Mouse (Mus musculus): ENCODE measurements around the gene Rcc1l. TPM values are rescaled to one million over a fixed set of nuclear protein-coding genes. Genes with fewer than 3 reads are reported as not detected.

The Rcc1l gene
- polyA plus RNA-seq, 1 experiment: 18.4 TPM

- TF ChIP-seq GATA1 (IDR thresholded peaks at IDR 0.05; ENCODE audit: low read length): no peak
Measured at GRCm38 (mm10) chr5:134139429-134139828, 37.1 kb downstream of the Rcc1l start.

GRCm38 (mm10) chr5:134137933-134138332 lies 38.6 kb downstream of the Rcc1l start:
- no peak for TF ChIP-seq GATA1 (IDR thresholded peaks at IDR 0.05; ENCODE audit: low read length)

- TF ChIP-seq GATA1 (IDR thresholded peaks at IDR 0.05; ENCODE audit: low read length): no peak
Measured at GRCm38 (mm10) chr5:134136022-134136421, 40.6 kb downstream of the Rcc1l start.

- no peak for TF ChIP-seq GATA1 (IDR thresholded peaks at IDR 0.05; ENCODE audit: low read length)
Measured at GRCm38 (mm10) chr5:134131586-134131985, 45.0 kb downstream of the Rcc1l start.

- TF ChIP-seq GATA1 (IDR thresholded peaks at IDR 0.05; ENCODE audit: low read length): no peak
Measured at GRCm38 (mm10) chr5:134126232-134126631, 50.3 kb downstream of the Rcc1l start.

DNA sequence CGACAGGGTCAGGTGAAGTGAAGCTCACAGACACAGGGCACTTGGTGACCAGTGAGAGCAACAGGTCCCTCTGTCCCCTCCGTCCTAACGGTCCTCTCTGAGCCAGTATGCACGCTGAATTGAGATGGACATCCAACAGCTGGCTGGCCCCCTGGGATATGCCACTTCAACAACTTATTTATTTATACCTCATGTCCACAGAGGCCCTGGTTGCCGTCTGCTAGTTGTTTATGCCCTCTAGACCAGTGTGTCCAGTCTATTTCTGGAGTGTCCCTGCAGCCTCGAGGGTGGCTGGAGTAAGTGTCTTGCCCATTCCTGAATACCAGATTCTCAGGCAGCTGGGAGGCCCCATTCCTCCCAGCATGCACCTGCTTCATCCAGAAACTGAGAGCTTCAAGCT lies 52.7 kb downstream of the Rcc1l start:
- no peak for TF ChIP-seq GATA1 (IDR thresholded peaks at IDR 0.05; ENCODE audit: low read length)

DNA sequence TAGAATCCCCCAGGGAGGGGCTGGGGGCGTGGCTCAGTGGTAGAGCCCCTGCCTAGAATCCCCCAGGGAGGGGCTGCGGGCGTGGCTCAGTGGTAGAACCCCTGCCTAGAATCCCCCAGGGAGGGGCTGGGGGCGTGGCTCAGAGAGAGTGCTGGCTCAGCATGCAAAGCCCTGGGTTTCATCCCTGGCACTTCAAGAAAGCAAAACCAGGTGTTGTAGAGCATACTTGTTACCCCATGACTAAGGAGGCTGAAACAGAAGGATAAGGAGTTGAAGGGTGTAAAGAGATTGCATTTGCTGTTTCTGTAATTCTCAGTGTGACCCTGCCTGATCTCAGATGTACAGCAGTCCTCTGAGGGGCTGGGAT lies 54.7 kb downstream of the Rcc1l start:
- no peak for TF ChIP-seq GATA1 (IDR thresholded peaks at IDR 0.05; ENCODE audit: low read length)

GRCm38 (mm10) chr5:134121138-134121892 lies 55.3 kb downstream of the Rcc1l start:
- no peak for TF ChIP-seq GATA1 (IDR thresholded peaks at IDR 0.05; ENCODE audit: low read length)

- no peak for TF ChIP-seq GATA1 (IDR thresholded peaks at IDR 0.05; ENCODE audit: low read length)
Measured at GRCm38 (mm10) chr5:134120135-134120534, 56.4 kb downstream of the Rcc1l start.

GRCm38 (mm10) chr5:134119481-134120120 lies 57.0 kb downstream of the Rcc1l start:
- no peak for TF ChIP-seq GATA1 (IDR thresholded peaks at IDR 0.05; ENCODE audit: low read length)

DNA sequence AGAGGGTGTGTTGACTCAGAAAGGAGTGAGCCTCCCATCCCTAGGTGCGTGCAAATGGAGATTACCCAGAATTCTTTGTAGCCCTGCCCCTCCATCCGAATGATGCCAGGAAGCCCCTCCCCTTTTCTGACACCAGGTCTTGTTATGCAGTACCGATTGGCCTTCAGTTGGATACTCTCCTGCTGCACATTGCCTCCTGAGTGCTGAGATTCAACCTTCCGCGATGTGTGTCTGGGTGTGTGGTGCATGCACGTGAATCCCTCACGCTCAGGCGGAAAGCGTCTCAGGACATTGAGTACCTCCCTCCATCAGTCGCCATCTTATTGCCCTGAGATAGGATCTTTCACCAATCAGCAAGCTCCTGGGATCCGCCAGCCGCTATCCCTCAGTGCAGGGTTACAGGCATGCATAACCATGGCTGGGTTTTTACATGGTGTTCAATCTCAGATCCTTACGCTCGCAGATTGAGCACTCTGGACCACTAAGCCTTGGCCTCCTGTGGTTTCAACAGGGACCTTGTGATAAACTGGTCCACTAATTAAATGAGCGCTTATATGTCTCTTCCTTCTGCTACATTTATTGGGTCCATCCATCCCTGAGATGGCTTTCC lies 57.7 kb downstream of the Rcc1l start:
- TF ChIP-seq GATA1 (IDR thresholded peaks at IDR 0.05; ENCODE audit: low read length): no peak

DNA sequence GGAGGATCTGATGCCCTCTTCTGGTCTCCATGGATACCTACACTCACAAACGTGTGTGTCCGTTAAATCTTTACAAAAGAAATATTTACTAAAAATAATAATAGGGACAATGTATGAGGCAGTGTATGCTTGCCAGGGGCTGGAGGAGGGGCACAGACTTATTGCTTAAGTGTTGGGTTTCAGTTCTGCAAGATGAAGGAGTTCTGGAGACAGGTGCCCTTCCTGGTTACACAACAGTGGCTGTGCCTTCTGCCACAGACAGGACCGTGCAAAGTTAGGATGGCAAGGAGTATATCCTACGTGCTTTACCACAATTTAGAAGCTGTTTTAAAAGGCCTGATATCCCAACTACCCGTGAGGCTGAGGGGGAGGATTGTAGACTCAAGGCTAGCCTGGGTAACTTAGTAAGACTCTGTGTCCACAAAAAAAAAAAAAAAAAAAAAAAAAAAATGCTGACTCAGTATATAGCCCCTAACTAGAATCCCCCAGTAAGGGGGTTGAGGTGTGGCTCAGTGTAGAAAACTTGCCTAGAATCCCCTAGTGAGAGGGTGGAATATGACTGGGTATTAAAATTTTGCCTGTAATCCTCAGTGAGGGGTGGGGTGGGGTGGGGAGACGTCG lies 60.8 kb downstream of the Rcc1l start:
- no peak for TF ChIP-seq GATA1 (IDR thresholded peaks at IDR 0.05; ENCODE audit: low read length)

- no peak for TF ChIP-seq GATA1 (IDR thresholded peaks at IDR 0.05; ENCODE audit: low read length)
Measured at GRCm38 (mm10) chr5:134114981-134115380, 61.6 kb downstream of the Rcc1l start.

GRCm38 (mm10) chr5:134105829-134106228 lies 70.7 kb downstream of the Rcc1l start:
- no peak for TF ChIP-seq GATA1 (IDR thresholded peaks at IDR 0.05; ENCODE audit: low read length)

DNA sequence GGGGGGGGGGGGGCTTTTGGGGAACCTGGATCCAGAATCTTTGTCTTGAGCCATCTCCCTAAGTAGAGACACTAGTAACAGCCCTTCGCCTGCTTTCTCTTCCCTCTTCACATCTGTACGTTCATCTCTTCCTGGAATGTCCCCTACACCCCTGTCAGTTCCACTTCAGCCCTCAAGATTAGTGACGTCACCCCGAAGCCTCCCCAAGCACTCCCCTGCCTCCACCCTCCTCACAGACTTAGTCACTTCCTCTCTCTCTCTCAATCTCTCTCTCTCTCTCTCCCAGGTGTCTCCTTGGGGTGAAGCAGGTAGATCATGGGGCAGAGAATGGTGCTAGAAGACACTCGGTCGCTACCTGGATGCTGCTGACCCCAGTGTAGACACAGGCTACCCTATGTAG lies 73.9 kb downstream of the Rcc1l start:
- no peak for TF ChIP-seq GATA1 (IDR thresholded peaks at IDR 0.05; ENCODE audit: low read length)

DNA sequence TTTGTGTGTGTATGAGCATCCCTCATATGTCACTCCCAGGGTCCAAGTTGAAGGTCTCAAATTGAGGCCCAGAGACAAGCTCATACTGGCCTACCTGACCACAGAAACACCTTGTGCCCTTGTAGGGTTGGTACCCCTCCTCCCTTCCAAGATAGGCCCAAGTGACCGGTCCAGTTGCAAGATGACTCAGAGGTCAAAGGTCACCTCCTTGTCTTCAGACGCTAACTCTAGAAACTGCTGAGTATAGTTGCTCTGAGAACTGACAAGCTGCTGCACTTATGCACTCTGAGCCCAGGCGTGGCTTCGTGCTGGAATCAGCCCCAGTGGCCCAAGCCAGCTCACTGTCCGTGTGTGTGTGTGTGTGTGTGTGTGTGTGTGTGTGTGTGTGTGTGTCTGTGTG lies 74.7 kb downstream of the Rcc1l start:
- TF ChIP-seq GATA1 (IDR thresholded peaks at IDR 0.05; ENCODE audit: low read length): no peak

Measured in G1E-ER4 (cell line).